Mouse (Mus musculus) ES-E14 (cell line): Measurements from ENCODE around the gene Papss1.

ENCODE experiments used
- CHD2 ChIP-seq: IDR thresholded peaks from 2 replicates; pipeline ENCODE4 v1.6.1; 2014; ENCODE audit warnings: mild to moderate bottlenecking, low read depth, low read length, inconsistent platforms
- MAFK ChIP-seq: IDR thresholded peaks from 2 replicates; pipeline ENCODE4 v1.6.1; 2014; ENCODE audit warnings: mild to moderate bottlenecking, low read depth, low read length, inconsistent platforms; ENCODE audit not compliant: insufficient read depth
- ZC3H11A ChIP-seq: IDR thresholded peaks from 2 replicates; pipeline ENCODE4 v1.6.1; 2012; ENCODE audit warnings: low read depth, mild to moderate bottlenecking, inconsistent platforms, low read length, borderline replicate concordance
- ZNF384 ChIP-seq: IDR thresholded peaks from 2 replicates; pipeline ENCODE4 v1.6.1; 2012; ENCODE audit warnings: low read depth, low read length, inconsistent platforms

- TF ChIP-seq CHD2 (no peak), ZNF384 (no peak), MAFK (no peak), ZC3H11A (no peak)
Observed at GRCm38 (mm10) chr3:131550046-131550445, 14.5 kb upstream of the Papss1 start.
